Mouse (Mus musculus) CH12.LX (cell line): ENCODE results near the gene Mettl2. TPM values are rescaled to one million over a fixed set of nuclear protein-coding genes. Genes with fewer than 3 reads are reported as not detected.

Source experiments
- DNase-seq: peaks from one replicate; pipeline ENCODE4 v3.0.0-alpha.2; 2013; ENCODE audit errors: extremely low read depth
- H3K27ac ChIP-seq: 2 replicates; pipeline ENCODE4 v1.5.1; 2012; ENCODE audit warnings: low read depth, mild to moderate bottlenecking, control low read depth, moderate library complexity; ENCODE audit not compliant: insufficient read depth
- H3K27me3 ChIP-seq: replicated peaks from 2 replicates; pipeline ENCODE3; 2012; ENCODE audit warnings: inconsistent platforms
- H3K36me3 ChIP-seq, 2 experiments: replicated peaks in 1 of 2; 2 replicates each; pipeline versions ENCODE3 to v1.6.1; 2012; ENCODE audit warnings: inconsistent platforms in 1 of 2, low read length in 1 of 2, mild to moderate bottlenecking in 1 of 2, mixed read lengths in 1 of 2, moderate library complexity in 1 of 2; ENCODE audit not compliant: control insufficient read depth in 1 of 2, insufficient read depth in 1 of 2
- H3K4me1 ChIP-seq, 2 experiments: 2 replicates each; pipeline ENCODE4 v1.6.1; 2012; ENCODE audit warnings: inconsistent platforms in 1 of 2, moderate library complexity in 1 of 2; ENCODE audit not compliant: insufficient read depth in 2 of 2, control insufficient read depth in 1 of 2
- H3K4me2 ChIP-seq: 2 replicates; pipeline ENCODE4 v1.6.1; 2012; ENCODE audit warnings: low read depth, mild to moderate bottlenecking, control low read depth; ENCODE audit not compliant: poor library complexity, insufficient read depth, severe bottlenecking
- H3K4me3 ChIP-seq, 3 experiments: fragments of 150-350 bp in 1 of 3; sonication (generic) in 1 of 3; replicated peaks in 1 of 3; 2 replicates each; pipeline versions ENCODE3 to v1.5.1; 2011 to 2012; ENCODE audit warnings: low read depth in 2 of 3, low read length in 2 of 3, mild to moderate bottlenecking in 2 of 3, moderate library complexity in 2 of 3, control low read depth in 1 of 3, improper control_type of control experiment in 1 of 3, inconsistent platforms in 1 of 3, mixed read lengths in 1 of 3; ENCODE audit not compliant: poor library complexity in 1 of 3
- H3K79me2 ChIP-seq: replicated peaks from 2 replicates; pipeline ENCODE4 v1.6.1; 2012; ENCODE audit warnings: mild to moderate bottlenecking, moderate library complexity; ENCODE audit not compliant: control insufficient read depth, poor library complexity, insufficient read depth, severe bottlenecking; ENCODE audit errors: extremely low read depth
- H3K9ac ChIP-seq: 2 replicates; pipeline ENCODE4 v1.6.1; 2012; ENCODE audit warnings: low read depth, mild to moderate bottlenecking, control low read depth, moderate library complexity; ENCODE audit not compliant: insufficient read depth
- H3K9me3 ChIP-seq: replicated peaks from 2 replicates; pipeline ENCODE3; 2012; ENCODE audit warnings: low read length, inconsistent platforms, mixed read lengths
- CTCF ChIP-seq, 2 experiments: IDR thresholded peaks in 1 of 2; conservative IDR thresholded peaks in 1 of 2; 2 replicates each; pipeline ENCODE4 v1.5.1; 2011 to 2012; ENCODE audit warnings: low read depth in 2 of 2, low read length in 2 of 2, improper control_type of control experiment in 1 of 2, inconsistent platforms in 1 of 2, mild to moderate bottlenecking in 1 of 2, moderate library complexity in 1 of 2
- E2F4 ChIP-seq: IDR thresholded peaks from 2 replicates; pipeline ENCODE4 v1.6.1; 2011; ENCODE audit warnings: low read depth, low read length, improper control_type of control experiment; ENCODE audit not compliant: insufficient replicate concordance
- ELF1 ChIP-seq: IDR thresholded peaks from 2 replicates; pipeline ENCODE4 v1.6.1; 2014; ENCODE audit warnings: low read depth, mild to moderate bottlenecking, inconsistent platforms, low read length, improper control_type of control experiment
- EP300 ChIP-seq: IDR thresholded peaks from 2 replicates; pipeline ENCODE4 v1.6.1; 2011; ENCODE audit warnings: low read length, improper control_type of control experiment
- HCFC1 ChIP-seq: IDR thresholded peaks from 2 replicates; pipeline ENCODE4 v1.6.1; 2012; ENCODE audit warnings: low read depth, mild to moderate bottlenecking, inconsistent platforms, low read length, improper control_type of control experiment
- KAT2A ChIP-seq: IDR thresholded peaks from 2 replicates; pipeline ENCODE4 v1.6.1; 2012; ENCODE audit warnings: low read length, improper control_type of control experiment, inconsistent platforms; ENCODE audit not compliant: insufficient replicate concordance
- MAFK ChIP-seq: IDR thresholded peaks from 2 replicates; pipeline ENCODE4 v1.6.1; 2011; ENCODE audit warnings: low read length, improper control_type of control experiment; ENCODE audit not compliant: insufficient replicate concordance
- MXI1 ChIP-seq: IDR thresholded peaks from 2 replicates; pipeline ENCODE4 v1.6.1; 2011; ENCODE audit warnings: mild to moderate bottlenecking, low read depth, low read length, improper control_type of control experiment
- POLR2A ChIP-seq: IDR thresholded peaks from 2 replicates; pipeline ENCODE4 v1.6.1; 2011; ENCODE audit warnings: low read depth, mild to moderate bottlenecking, improper control_type of control experiment, low read length
- SIN3A ChIP-seq: IDR thresholded peaks from 2 replicates; pipeline ENCODE4 v1.6.1; 2012; ENCODE audit warnings: low read length, improper control_type of control experiment, inconsistent platforms
- UBTF ChIP-seq: IDR thresholded peaks from 2 replicates; pipeline ENCODE4 v1.6.1; 2012; ENCODE audit warnings: low read depth, mild to moderate bottlenecking, inconsistent platforms, low read length, improper control_type of control experiment, moderate library complexity
- USF1 ChIP-seq: IDR thresholded peaks from 2 replicates; pipeline ENCODE4 v1.6.1; 2014; ENCODE audit warnings: low read depth, mild to moderate bottlenecking, inconsistent platforms, low read length, improper control_type of control experiment
- USF2 ChIP-seq: conservative IDR thresholded peaks from 2 replicates; pipeline ENCODE4 v1.6.1; 2011; ENCODE audit warnings: low read depth, low read length, improper control_type of control experiment
- ZMIZ1 ChIP-seq: IDR thresholded peaks from 2 replicates; pipeline ENCODE4 v1.6.1; 2012; ENCODE audit warnings: low read depth, mild to moderate bottlenecking, inconsistent platforms, low read length, improper control_type of control experiment
- ZNF384 ChIP-seq: IDR thresholded peaks from 2 replicates; pipeline ENCODE4 v1.6.1; 2012; ENCODE audit warnings: low read depth, low read length, improper control_type of control experiment, inconsistent platforms
- dilution Hi-C: fragments of 300-500 bp; cut with MboI; formaldehyde crosslinking; loops from 2 replicates; pipeline ENCODE4 v1.14.3; 2020; ENCODE audit warnings: low sequenced_read_pairs; ENCODE audit not compliant: extremely low pct_unique_long_range_greater_than_20kb, extremely low pct_ligation_motif_present
- in situ Hi-C: fragments of 300-500 bp; cut with MboI; formaldehyde crosslinking; loops from 3 replicates; pipeline ENCODE4 v1.14.3; 2019; ENCODE audit warnings: low sequenced_read_pairs, low pct_ligation_motif_present, low pct_unique_long_range_greater_than_20kb, mixed read lengths
- polyA plus RNA-seq: library from polyadenylated mRNA; unstranded; fragments of >175 nt; gene quantifications from 2 replicates; pipeline ENCODE4 v1.2.1, GENCODE M21; 2012; ENCODE audit warnings: low read depth; ENCODE audit not compliant: insufficient read length
- total RNA-seq, 2 experiments: library from RNA; depleted of rRNA; stranded (reverse); fragments of 300-350 nt in 1 of 2; fragments of >200 nt in 1 of 2; gene quantifications; 2 replicates each; pipeline ENCODE4 v1.2.3; 2012 to 2014

Gene Mettl2
- total and polyA plus RNA-seq, 3 experiments = 58.4 to 112 (median 102) TPM

- no peak for DNase-seq
- Histone ChIP-seq H3K36me3 (no peaks in the 10 kb centered on the region), H3K4me2 (no peak overlapping the region), H3K27ac (no peak overlapping the region), H3K79me2 (no peaks in the 10 kb centered on the region), H3K27me3 (no peaks in the 10 kb centered on the region), H3K4me3 (no peak overlapping the region), H3K9ac (no peak overlapping the region), H3K9me3 (no peaks in the 10 kb centered on the region), H3K4me1 (peaks cover 0 to 4% of the 10 kb centered on the region in 2 experiments; a peak in 2 of 4 replicates)
- dilution Hi-C loops (no loop called here), in situ Hi-C loops (no loop called here)
- TF ChIP-seq EP300 (no peak), MAFK (no peak), MXI1 (no peak), HCFC1 (no peak), KAT2A (no peak), ZNF384 (no peak), POLR2A (no peak), SIN3A (no peak), UBTF (no peak), CTCF (conservative IDR thresholded peaks at IDR 0.05 in 1 of 2, IDR thresholded peaks at IDR 0.05 in 1 of 2; ENCODE audit: low read depth in 2 of 2, low read length in 2 of 2) (no peak)
These were observed 23.1 kb downstream of the Mettl2 start for GRCm38 (mm10) chr11:105149353-105149752.

GRCm38 (mm10) chr11:105149766-105150165, 23.5 kb downstream of the Mettl2 start:
- no peak for TF ChIP-seq MAFK
- no peak for TF ChIP-seq USF1
- no peak for TF ChIP-seq ZMIZ1
- no peak for TF ChIP-seq HCFC1
- TF ChIP-seq KAT2A = no peak
- TF ChIP-seq E2F4 = no peak
- dilution Hi-C loops (no loop called here), in situ Hi-C loops (no loop called here)
- peak; percentile 22 for DNase-seq
- peaks cover 0 to 4% of the 10 kb centered on the region in 2 experiments; a peak in 2 of 4 replicates for H3K4me1 ChIP-seq
- H3K9me3 ChIP-seq = no peaks in the 10 kb centered on the region
- H3K36me3 ChIP-seq = no peaks in the 10 kb centered on the region
- no peaks in the 10 kb centered on the region for H3K27me3 ChIP-seq
- H3K79me2 ChIP-seq = no peaks in the 10 kb centered on the region
- no peak overlapping the region for H3K4me2 ChIP-seq
- H3K9ac ChIP-seq = no peak overlapping the region
- H3K27ac ChIP-seq = no peak overlapping the region
- no peak overlapping the region for H3K4me3 ChIP-seq

GRCm38 (mm10) chr11:105150691-105151090, 24.5 kb downstream of the Mettl2 start:
- no peak overlapping the region for H3K4me3 ChIP-seq
- H3K27ac ChIP-seq = no peak overlapping the region
- dilution Hi-C loops (no loop called here), in situ Hi-C loops (no loop called here)
- H3K4me1 ChIP-seq = peaks cover 0 to 4% of the 10 kb centered on the region in 2 experiments; a peak in 2 of 4 replicates
- DNase-seq = no peak
- H3K9ac ChIP-seq = no peak overlapping the region
- H3K79me2 ChIP-seq = no peaks in the 10 kb centered on the region
- no peaks in the 10 kb centered on the region for H3K27me3 ChIP-seq
- no peak overlapping the region for H3K4me2 ChIP-seq
- TF ChIP-seq ELF1 (no peak), USF2 (0 out of 2 replicates have a peak, but pooled peaks have one; percentile 12), USF1 (peak; percentile 27; the same call in 1 of the 2 replicates)
- no peaks in the 10 kb centered on the region for H3K36me3 ChIP-seq
- no peaks in the 10 kb centered on the region for H3K9me3 ChIP-seq
